Mouse (Mus musculus) cortical plate, adult 2 months (tissue): ENCODE results near the gene Gper1.

Experiments
- CTCF ChIP-seq: fragments of 200-500 bp; IDR thresholded peaks from 2 replicates; pipeline ENCODE4 v1.5.1; 2011; ENCODE audit warnings: mild to moderate bottlenecking, control low read depth, low read length; ENCODE audit not compliant: insufficient read depth; ENCODE audit errors: extremely low read depth
- POLR2A ChIP-seq: fragments of 200-500 bp; IDR thresholded peaks from 2 replicates; pipeline ENCODE4 v1.6.1; 2011; ENCODE audit warnings: mild to moderate bottlenecking, low read length, control low read depth; ENCODE audit not compliant: insufficient read depth; ENCODE audit errors: extremely low read depth

GRCm38 (mm10) chr5:139448025-139448424 is 25.1 kb downstream of the Gper1 start:
- TF ChIP-seq POLR2A (no peak), CTCF (no peak)
